Mouse (Mus musculus) lung, adult 18-20 months (tissue): ENCODE data around the gene Mpped1.

Experiments used
- DNase-seq, 2 experiments: peaks; one replicate each; pipeline ENCODE4 v3.0.0; 2022; ENCODE audit warnings: mixed read lengths in 2 of 2

The Mpped1 gene

GRCm38 (mm10) chr15:83894261-83894660 is 115.0 kb downstream of the Mpped1 start:
- no peak for DNase-seq

- DNase-seq: no peak
These were observed 116.7 kb downstream of the Mpped1 start for GRCm38 (mm10) chr15:83896011-83896410.

DNA sequence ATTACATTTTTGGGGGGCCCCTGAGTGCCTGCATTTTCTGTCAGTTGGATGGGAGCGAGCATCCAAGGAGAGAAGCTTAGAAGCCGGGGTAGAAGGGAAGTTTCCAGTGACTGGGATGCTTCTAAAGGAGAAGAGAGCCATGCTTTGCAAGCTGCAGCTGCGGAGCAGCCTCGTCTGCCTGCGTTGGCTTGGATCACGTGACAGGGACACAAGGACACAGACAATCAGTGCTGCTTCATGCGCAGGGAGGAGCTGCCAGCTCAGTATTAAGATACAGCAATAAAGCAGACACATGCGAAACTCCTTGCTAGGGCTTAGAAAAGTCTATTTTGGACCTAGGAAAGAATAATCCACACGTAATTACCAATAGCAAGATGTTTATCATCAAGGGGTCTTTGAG is 118.0 kb downstream of the Mpped1 start:
- DNase-seq: no peak

GRCm38 (mm10) chr15:83906472-83906871 is 127.2 kb downstream of the Mpped1 start:
- no peak for DNase-seq
